Mouse (Mus musculus): ENCODE measurements around the gene Adh1.

Adh1 gene

GRCm38 (mm10) chr3:138325466-138325865 lies 64.7 kb downstream of the Adh1 start:
- in situ Hi-C loops (cut with MboI; ENCODE audit: unreplicated experiment in 2 of 2) = no loop called here

GRCm38 (mm10) chr3:138333910-138334309 lies 73.1 kb downstream of the Adh1 start:
- in situ Hi-C loops (cut with MboI; ENCODE audit: unreplicated experiment in 2 of 2) = no loop called here

DNA sequence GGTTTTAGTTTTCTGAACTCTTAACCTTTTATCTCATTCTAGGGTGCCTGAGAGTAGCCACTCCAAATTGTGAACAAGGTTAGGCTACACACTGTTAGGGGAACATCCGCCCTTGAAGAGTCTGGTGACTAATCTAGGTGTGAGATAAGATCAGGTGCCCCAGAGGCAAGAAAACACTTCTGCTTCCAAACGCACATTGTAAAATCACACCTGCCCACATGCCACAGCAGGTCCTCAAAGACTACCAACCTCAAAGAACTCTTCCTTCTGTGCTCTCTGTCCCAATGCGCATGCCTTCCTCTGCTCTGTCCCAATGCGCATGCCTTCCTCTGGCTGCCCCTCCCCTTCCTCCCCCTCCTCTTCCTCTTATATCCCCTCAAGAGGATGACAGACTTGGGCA lies 73.5 kb downstream of the Adh1 start:
- in situ Hi-C loops (cut with MboI; ENCODE audit: unreplicated experiment in 2 of 2) = no loop called here

DNA sequence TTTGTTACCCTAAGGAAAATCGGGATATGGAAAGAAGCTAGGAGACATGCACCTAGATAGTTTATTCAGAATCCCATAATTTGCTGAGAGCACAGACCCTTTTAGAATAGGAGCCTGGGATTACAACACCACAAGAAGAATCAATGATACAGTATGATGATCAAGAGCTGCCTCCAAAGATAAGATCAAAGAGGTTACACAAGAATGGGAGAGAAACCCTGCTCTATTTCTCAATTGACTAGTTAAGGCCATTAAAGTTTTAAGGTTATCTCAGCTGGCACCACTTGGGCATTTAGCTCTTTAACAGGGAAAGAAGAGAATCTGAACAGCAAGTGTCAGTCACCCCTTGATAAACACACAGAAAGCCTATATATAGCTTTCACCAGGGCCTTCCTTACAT lies 74.8 kb downstream of the Adh1 start:
- in situ Hi-C loops (cut with MboI; ENCODE audit: unreplicated experiment in 2 of 2) = no loop called here

DNA sequence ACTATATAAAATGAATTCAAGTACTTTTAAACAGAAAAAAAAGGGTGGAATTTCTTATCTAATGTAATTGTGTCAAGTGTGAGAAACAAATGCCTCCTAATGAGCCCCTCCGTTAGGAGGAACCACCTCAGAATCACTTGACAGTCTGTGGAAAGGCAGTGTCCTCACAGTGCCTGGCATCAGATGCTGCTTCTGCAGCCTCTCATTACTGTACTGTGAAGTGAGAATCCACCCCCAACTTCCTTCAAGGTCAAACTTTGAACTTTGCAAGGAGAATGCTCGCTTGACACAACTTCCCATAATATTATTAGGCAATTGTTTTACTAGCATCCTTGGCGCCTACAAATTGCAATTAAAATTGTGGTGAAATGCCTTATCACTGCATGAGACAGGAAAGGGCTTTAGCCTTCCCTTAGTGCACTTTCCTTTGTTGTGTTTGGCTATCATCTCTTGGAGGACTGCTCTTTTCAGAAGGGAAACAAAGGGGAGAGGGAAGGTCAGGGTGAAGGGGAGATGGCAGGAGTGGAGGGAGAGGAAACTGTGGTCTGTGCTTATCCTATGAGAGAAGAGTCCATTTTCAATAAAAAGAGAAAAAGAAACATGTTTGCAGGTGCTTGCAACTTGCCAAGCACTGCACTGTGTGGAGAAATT lies 75.4 kb downstream of the Adh1 start:
- in situ Hi-C loops (cut with MboI; ENCODE audit: unreplicated experiment in 2 of 2) = no loop called here

Data from v-Abl transformed pro-B cells (cell line).